Mouse (Mus musculus): ENCODE measurements around the gene Cryba1. TPM values are rescaled to one million over a fixed set of nuclear protein-coding genes. Genes with fewer than 3 reads are reported as not detected.

The Cryba1 gene
- total RNA-seq (2023; ENCODE audit: inconsistent age) = not detected in 4 replicates

DNA sequence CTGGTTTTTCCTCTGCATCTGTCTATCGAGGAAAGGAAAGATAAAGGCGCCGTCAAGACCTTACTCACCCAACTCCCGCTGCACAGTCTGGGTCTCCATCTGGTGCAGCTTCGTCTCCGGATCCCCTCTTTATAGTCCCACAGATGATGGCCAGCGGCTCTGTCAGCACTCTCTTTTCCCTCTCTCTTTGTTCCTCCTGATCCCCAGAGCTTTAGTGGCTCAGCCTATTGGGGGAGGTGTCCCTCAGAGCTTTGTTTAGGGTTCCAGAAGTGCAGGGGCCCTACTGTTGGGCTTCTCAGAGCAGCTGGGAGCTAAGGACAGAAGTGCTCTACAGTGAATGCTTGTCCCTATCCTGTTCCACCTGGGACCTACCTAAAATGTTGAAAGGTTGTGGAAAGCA is at the start of gene Cryba1:
TSS of gene Cryba1 (minus strand) at position 101 of the 400 bp plus-strand sequence.

DNA sequence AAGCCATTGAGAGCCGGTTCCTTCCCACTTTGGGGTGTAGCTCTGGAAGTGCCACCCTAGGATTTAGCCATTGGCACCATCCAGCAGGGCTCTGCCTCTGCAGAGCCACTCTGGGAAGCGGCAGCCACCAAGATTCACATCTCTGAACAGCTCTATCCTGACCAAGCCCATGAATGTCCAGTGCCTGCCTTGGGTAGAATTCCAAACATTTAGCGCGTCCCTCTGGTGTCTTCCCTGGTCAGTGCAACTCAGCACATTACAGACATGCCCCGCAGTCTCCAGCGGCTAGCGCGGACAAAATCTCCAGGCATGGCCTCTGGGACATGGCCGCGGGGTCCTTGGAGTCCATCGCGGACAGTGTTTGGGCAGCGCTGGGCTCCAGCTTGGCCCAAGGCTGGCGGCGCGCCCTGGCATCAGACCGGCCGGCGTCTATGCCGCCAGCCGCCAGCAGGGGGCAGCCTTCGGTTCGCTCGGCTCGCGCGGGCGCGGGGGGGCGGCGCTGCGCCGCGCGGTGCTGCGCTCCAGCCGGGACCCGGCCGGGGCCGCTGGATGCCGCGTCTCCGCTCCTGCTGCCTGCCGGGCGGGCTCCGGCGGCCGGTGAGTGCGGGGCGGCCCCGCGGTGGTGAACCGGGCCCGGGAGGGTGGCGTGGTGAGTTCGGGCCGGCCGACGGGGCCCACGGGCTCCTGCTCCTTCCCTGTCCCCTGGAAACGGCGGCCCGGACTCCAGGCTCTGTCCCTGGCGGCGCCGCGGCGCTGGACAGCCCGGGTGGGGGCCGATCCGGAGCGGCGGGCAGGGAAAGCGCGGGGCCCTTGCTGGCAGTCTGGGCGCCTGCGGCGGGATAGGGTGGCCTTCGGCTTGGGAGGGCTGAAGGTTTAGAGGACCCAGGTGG is 37.9 kb upstream of the Cryba1 start, which contains the start of gene Myo18a:
TSS of gene Myo18a (plus strand) at position 464 of the 890 bp plus-strand sequence.

DNA sequence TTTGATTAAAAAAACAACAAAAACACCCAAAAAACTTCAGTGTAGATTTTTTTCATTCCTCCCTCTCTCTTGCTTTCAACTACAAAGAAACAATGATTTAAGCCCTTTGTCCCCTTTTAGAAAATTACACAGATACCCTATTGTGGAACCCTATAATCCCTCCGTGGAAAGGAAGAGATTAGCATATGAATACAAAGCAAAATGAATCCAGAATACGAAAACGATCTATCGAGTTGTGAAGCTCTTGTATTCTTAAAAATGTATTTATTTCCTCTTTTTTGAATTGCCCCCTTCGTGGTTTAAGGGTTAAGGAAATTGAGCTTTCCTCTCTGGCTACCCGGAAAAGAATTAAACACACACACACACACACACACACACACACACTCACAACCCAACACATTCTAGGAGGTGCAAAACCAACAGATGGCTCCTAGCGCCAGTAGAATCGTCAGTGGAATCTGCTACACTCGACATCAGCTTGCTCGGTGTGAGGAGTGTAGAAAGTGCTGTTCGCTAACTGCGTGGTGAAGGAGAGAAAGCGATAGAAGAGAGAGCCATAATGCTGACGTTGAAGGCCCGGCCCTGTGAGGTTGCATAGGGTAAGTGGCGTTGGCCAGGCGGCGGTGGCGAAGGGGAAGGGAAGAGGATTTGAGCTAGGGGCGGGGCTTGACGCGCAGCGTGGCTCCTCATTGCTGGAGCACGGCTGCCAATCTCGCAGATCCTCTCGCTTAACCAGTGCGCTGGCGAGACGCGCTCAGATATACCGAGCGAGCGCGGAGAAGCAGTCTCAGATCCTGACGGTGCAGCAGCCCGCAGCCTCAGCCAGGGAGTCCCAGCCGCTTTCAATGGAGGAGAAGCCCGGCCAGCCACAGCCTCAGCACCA is 39.5 kb downstream of the Cryba1 start, which contains the start of gene Nufip2:
TSS of gene Nufip2 (plus strand) at position 773 of the 883 bp plus-strand sequence.

Other genes with a start within 250 kb of the Cryba1 start
- gene Ankrd13b, start 235.6 kb downstream of the Cryba1 start, total RNA-seq (2023; ENCODE audit: inconsistent age) = 1.2 to 1.6 TPM (median 1.4 TPM) in 4 replicates
- gene Git1, start 231.7 kb downstream of the Cryba1 start, total RNA-seq (2023; ENCODE audit: inconsistent age) = 38.7 to 46.3 TPM (median 42.8 TPM) in 4 replicates
- gene Abhd15, start 210.2 kb downstream of the Cryba1 start, total RNA-seq (2023; ENCODE audit: inconsistent age) = 0.18 to 0.63 TPM (median 0.50 TPM) in 4 replicates
- 6.3 to 8.6 TPM (median 7.9 TPM) in 4 replicates for gene Trp53i13, start 209.3 kb downstream of the Cryba1 start, total RNA-seq (2023; ENCODE audit: inconsistent age)
- gene Gm10392, start 206.1 kb downstream of the Cryba1 start, total RNA-seq (2023; ENCODE audit: inconsistent age) = 0.30 to 0.42 TPM in 2 of 4 replicates, not detected in the others
- 38.5 to 46.5 TPM (median 44.7 TPM) in 4 replicates for gene Taok1, start 117.5 kb downstream of the Cryba1 start, total RNA-seq (2023; ENCODE audit: inconsistent age)
- 98.3 to 111 TPM (median 102 TPM) in 4 replicates for gene Nufip2, start 39.1 kb downstream of the Cryba1 start, total RNA-seq (2023; ENCODE audit: inconsistent age)
- 108 to 136 TPM (median 132 TPM) in 4 replicates for gene Myo18a, start 38.0 kb upstream of the Cryba1 start, total RNA-seq (2023; ENCODE audit: inconsistent age)
- gene Gm10277, start 62.5 kb upstream of the Cryba1 start, total RNA-seq (2023; ENCODE audit: inconsistent age) = not detected in 4 replicates
- 0.57 to 2.1 TPM (median 0.77 TPM) in 3 of 4 replicates, not detected in the other for gene Pipox, start 168.8 kb upstream of the Cryba1 start, total RNA-seq (2023; ENCODE audit: inconsistent age)
- gene Sez6, start 205.5 kb upstream of the Cryba1 start, total RNA-seq (2023; ENCODE audit: inconsistent age) = not detected in 4 replicates

Measured in B cell, adult (primary cell).